Mouse (Mus musculus): ENCODE results near the gene Gimap9. TPM values are rescaled to one million over a fixed set of nuclear protein-coding genes. Genes with fewer than 3 reads are reported as not detected.
"Not testable (repeated sequence)": the region's sequence is repeated elsewhere in the genome, so short reads cannot be mapped to it uniquely, and the experiment has no call there.

Gimap9 gene
- polyA plus RNA-seq, 1 experiment, result 1.7 TPM

DNA sequence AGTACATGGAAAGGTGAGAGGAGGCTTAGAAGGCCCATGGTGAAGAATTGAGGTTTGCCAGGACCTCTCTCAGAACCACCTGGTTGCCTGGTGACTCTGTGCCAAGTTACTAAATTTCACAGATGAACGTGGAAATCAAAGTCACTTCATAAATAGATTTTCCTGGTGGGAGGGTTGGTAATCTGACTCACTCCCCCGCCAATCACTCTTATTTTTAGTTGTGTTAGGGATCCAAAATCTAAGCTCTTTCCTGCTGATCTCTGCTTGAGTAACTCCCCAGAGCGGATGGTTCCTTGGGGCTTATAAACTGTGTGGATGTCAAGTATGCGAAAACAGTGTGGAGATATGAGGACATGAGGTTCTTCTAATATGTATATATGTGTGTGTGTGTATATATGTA lies 6.3 kb downstream of the Gimap9 start:
- TF ChIP-seq POLR2A (IDR thresholded peaks at IDR 0.05; ENCODE audit: borderline replicate concordance, extremely low read depth, insufficient read depth, insufficient read length, poor library complexity, severe bottlenecking) (no peak), CTCF (IDR thresholded peaks at IDR 0.05; ENCODE audit: borderline replicate concordance, extremely low read depth, insufficient read depth, insufficient read length) (no peak)
- DNase-seq (ENCODE audit: low read depth), result no peak

DNA sequence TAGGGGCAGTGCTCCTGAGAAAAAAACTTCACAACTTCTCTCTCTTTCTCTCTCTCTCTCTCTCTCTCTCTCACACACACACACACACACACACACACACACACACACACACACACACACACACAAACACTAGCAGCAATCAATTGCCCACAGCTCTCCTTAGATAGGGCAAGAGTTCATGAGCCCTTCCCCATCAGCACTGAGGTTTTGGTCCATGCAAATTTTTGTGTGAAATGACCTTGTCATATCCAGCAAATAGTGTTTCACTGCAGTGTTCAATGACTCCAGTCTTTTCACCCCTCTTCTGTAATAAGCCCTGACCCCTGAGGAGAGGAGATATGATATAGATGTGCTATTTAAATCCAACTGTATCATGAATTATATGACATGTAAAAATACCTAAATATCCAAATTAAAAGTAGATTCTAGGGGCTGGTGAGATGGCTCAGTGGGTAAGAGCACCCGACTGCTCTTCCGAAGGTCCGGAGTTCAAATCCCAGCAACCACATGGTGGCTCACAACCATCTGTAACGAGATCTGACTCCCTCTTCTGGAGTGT lies 7.4 kb downstream of the Gimap9 start:
- not testable (repeated sequence) for DNase-seq (ENCODE audit: low read depth)

DNA sequence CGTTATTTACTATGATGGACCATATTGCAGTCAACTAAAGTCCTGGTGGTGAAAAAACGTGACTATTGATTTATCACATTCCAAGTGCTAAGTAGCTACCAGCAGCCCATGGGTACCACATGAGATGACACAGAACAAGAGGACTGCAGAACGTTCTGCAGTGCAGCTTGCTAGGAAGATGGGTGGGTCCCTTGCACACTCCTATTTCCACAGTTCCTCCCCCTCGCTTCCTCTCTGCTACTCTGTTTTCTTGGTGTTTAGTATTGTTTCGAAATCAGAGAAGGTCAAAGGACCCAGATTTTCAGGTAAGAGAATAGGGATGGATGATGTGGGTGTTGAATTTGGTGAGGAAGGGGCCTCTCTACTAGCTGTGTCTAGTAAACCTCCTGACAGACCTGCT lies 8.4 kb downstream of the Gimap9 start, which contains the start of gene Gimap4:
Gene Gimap4, plus strand, starts transcription at position 231 of the 400 bp plus-strand sequence.
- TF ChIP-seq POLR2A (IDR thresholded peaks at IDR 0.05; ENCODE audit: borderline replicate concordance, extremely low read depth, insufficient read depth, insufficient read length, poor library complexity, severe bottlenecking) (no peak), CTCF (IDR thresholded peaks at IDR 0.05; ENCODE audit: borderline replicate concordance, extremely low read depth, insufficient read depth, insufficient read length) (no peak)
- DNase-seq (ENCODE audit: low read depth), result no peak

DNA sequence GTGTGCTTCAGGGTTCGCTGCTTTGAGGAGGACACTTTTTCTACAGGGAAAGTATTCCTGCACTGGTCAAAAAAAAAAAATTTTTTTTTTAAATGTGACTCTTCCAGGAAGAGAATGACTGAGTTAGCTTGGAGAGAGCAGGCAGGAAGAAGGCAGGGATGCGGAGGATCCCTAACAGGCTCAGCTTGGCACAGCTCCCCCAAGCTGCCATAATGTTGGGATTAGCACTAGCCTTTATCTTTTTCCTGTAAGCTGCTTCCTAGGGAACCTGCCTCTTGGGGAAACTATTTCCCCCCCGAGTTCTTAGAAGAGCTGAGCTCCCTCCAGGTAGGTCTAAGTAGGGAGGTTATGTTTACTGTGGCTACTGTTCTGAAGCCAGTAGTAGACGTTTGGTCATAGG lies 8.9 kb downstream of the Gimap9 start:
- TF ChIP-seq CTCF (IDR thresholded peaks at IDR 0.05; ENCODE audit: borderline replicate concordance, extremely low read depth, insufficient read depth, insufficient read length) (no peak), POLR2A (IDR thresholded peaks at IDR 0.05; ENCODE audit: borderline replicate concordance, extremely low read depth, insufficient read depth, insufficient read length, poor library complexity, severe bottlenecking) (no peak)
- no peak for DNase-seq (ENCODE audit: low read depth)

DNA sequence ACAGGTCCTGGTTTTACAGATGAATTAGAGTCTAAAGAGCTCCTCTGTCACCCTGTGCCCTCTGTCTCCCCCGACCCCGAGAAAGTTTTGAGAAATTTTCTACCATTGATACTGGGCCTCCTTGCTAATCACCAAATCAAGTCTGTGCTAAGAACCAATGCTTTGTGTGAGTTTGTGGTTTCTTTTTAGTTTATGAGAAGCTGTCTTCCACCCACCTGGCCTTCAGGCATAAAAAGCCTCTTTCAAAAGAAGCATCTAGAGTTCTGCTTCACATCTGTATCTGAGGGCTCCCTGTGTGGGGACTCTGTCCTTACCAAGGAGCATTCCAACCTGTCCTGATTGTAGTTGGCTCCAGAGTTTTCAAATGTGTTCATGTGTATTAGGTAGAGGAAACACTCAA lies 9.3 kb downstream of the Gimap9 start:
- no peak for DNase-seq (ENCODE audit: low read depth)
- no peak for TF ChIP-seq CTCF (IDR thresholded peaks at IDR 0.05; ENCODE audit: borderline replicate concordance, extremely low read depth, insufficient read depth, insufficient read length)

DNA sequence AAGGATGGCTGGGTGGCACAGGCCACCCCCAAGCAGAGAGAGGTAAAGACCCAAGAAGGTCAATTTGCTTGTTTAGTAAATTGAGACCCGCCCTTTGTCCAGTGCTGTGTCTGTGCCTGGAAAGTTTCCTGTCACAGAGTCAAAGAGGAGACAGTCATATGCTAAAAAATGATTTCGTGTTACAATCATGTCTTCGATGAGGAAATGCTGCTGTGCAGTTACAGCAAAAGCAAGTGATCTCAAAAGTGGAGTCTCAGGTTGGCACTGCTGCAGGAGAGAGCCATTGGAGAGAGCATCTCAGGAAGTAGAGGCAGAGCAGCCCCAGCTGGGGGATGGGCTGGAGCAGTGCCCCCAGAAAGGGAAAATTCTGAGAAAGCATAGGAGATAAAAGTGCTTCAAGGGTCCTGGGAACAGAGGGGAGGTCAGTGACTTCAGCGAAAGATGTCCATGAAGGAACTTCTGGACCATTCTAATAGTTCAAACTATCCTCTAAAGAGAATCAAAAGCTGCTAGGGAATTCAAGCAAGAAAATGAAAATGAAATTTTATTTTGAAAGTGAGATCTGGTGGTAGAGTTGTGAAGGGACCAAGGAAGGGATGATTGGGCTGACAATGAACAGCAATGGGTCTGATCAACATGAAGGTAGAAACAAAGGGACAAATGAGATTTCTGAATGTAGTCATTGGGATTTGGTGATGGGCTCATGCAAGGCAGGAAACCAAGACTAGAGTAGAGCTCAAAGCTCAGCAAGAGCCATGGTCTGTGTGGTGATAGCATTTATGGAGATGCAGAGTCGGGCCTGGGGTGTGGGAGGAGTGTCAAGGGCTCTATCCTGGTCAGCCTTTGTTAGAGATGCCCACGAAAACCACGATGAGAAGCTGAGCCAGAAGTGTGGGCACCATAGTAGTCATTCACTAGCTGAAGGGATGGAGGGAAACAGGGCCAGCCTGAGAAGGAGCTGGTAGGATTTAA lies 10.1 kb downstream of the Gimap9 start:
- no peak for DNase-seq (ENCODE audit: low read depth)
- no peak for TF ChIP-seq POLR2A (IDR thresholded peaks at IDR 0.05; ENCODE audit: borderline replicate concordance, extremely low read depth, insufficient read depth, insufficient read length, poor library complexity, severe bottlenecking)
- no peak for TF ChIP-seq CTCF (IDR thresholded peaks at IDR 0.05; ENCODE audit: borderline replicate concordance, extremely low read depth, insufficient read depth, insufficient read length)

DNA sequence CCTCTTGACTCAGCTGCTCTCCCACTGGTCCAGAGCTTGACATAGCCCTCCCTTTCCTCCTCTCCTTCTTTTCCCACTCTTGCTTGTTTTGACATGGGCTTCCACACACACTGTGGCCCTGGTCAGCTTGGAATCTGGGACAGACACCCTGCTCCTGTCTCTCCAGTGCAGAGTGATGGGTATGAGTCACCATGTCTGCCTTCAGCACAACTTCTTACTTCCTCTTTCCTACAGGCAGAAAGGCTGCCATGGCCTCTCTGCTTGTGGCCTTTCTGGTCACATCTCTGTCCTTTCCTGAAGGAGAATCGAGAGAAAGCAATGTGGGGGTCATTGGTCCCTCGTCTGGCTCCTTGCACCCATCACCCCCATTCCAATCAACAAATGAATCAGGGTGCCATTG lies 11.1 kb downstream of the Gimap9 start:
- no peak for DNase-seq (ENCODE audit: low read depth)

DNA sequence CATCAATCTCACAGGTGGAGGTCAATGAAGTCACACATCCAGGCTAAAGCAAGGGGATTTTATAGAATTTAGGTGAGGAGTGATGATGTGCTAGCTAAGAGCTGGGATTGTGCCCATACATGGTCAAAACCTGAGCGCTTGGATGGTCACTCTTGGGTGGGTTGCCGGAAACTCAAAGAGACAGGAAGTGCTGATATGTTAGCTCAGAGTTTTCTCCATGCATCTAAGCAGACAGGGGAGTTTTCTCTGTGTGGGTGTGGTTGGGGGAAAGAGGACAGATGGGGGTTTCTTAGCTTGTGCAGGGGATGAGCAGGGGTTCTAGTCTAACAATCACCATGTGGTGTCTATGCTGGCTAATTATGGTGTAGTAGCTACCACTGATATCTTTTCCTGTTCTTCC lies 13.4 kb downstream of the Gimap9 start:
- TF ChIP-seq CTCF (IDR thresholded peaks at IDR 0.05; ENCODE audit: borderline replicate concordance, extremely low read depth, insufficient read depth, insufficient read length) (no peak), POLR2A (IDR thresholded peaks at IDR 0.05; ENCODE audit: borderline replicate concordance, extremely low read depth, insufficient read depth, insufficient read length, poor library complexity, severe bottlenecking) (no peak)
- DNase-seq (ENCODE audit: low read depth), result no peak

More for the DNA sequence above, 11.1 kb downstream of the Gimap9 start:
- TF ChIP-seq CTCF (IDR thresholded peaks at IDR 0.05; ENCODE audit: borderline replicate concordance, extremely low read depth, insufficient read depth, insufficient read length) (no peak), POLR2A (IDR thresholded peaks at IDR 0.05; ENCODE audit: borderline replicate concordance, extremely low read depth, insufficient read depth, insufficient read length, poor library complexity, severe bottlenecking) (no peak)

DNA sequence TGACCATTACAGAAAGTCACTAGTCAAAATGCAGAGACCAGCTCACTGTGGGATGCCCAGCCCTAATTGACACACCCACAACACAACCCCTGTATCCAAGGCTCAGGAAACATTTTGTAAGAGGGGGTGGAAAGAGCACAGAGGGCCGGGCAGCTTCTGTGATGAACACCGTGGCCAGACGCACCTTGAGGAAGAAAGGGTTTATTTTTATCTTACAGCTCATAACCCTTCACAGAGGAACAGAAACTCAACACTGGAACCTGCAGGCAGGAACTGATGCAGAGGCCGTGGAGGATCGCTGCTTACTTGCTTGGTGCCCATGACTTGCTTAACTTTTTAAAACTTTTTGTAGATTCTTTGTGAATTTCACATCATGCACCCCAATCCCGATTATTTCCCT lies 17.0 kb downstream of the Gimap9 start:
- TF ChIP-seq CTCF (IDR thresholded peaks at IDR 0.05; ENCODE audit: borderline replicate concordance, extremely low read depth, insufficient read depth, insufficient read length) (no peak), POLR2A (IDR thresholded peaks at IDR 0.05; ENCODE audit: borderline replicate concordance, extremely low read depth, insufficient read depth, insufficient read length, poor library complexity, severe bottlenecking) (no peak)
- DNase-seq (ENCODE audit: low read depth), result no peak

DNA sequence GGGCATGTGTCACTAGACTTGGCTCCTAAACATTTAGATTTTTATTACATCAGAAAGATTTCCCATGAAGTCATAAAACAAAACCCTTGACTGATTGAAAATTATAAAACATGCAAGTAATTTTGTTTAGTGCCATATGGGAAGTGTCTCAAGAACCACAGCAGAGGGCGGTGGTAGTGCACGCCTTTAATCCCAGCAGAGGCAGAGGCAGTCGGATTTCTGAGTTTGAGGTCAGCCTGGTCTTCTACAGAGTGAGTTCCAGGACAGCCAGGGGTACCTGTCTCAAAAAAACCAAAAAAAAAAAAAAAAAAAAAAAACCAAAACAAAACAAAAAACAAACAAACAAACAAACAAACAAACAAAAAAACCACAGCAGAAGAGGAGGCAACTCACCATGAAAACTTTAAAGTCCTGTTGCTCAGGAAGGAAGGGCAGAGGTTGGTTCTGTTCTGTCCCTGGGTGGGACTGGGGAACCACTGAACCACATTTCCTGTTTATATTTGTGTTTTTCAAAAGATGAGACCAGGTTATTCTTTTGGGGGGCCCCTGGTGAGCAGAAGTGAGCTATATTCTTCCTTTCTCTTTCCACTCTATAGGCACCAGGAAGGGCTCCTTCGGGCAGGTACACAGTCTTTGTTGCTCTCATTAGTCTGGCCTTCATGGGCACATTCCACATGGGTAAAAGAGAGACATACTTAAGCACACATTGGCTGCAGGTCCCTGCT lies 21.1 kb downstream of the Gimap9 start:
- TF ChIP-seq CTCF (IDR thresholded peaks at IDR 0.05; ENCODE audit: borderline replicate concordance, extremely low read depth, insufficient read depth, insufficient read length) (no peak), POLR2A (IDR thresholded peaks at IDR 0.05; ENCODE audit: borderline replicate concordance, extremely low read depth, insufficient read depth, insufficient read length, poor library complexity, severe bottlenecking) (no peak)
- DNase-seq (ENCODE audit: low read depth), result no peak

DNA sequence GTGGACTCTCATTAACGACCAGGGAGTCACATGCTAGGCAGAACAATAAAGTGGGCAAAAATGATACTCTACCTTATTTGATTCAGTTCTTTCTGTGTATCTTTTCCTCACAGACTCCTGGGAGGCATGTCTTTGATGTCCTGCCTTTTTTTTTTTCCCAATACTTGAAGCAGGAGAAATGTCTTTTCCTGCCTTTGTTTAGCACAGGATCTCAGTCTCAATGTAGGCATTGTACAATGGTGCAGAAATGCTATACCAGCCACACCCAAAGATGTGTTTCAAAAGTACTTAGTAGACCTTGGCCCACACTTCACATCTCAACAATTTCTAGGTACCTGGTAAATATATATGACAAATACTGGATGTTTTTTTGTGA lies 21.6 kb downstream of the Gimap9 start:
- DNase-seq (ENCODE audit: low read depth), result no peak
- TF ChIP-seq CTCF (IDR thresholded peaks at IDR 0.05; ENCODE audit: borderline replicate concordance, extremely low read depth, insufficient read depth, insufficient read length) (no peak), POLR2A (IDR thresholded peaks at IDR 0.05; ENCODE audit: borderline replicate concordance, extremely low read depth, insufficient read depth, insufficient read length, poor library complexity, severe bottlenecking) (no peak)

Measured in brain, embryonic 14.5 days (tissue).